Comparison of ENCODE assay signal across 7 mouse cellular contexts in genomic region chr4:155490990-155491504, GRCm38 (mm10). TPM values are rescaled to one million over a fixed set of nuclear protein-coding genes. Genes with fewer than 3 reads are reported as not detected.
DNase-seq lines count a peak whose midpoint lies in the region; ATAC-seq lines count a peak whose summit lies in the region.

Gnb1 (plus strand) TSS chr4:155491361.

- peak within 1 kb of the TSS; percentile 89 for H3K27ac ChIP-seq in intestine, embryonic 15.5 days
- H3K27ac ChIP-seq in midbrain, embryonic 10.5 days (replicated peaks) = peak within 1 kb of the TSS; percentile 100

- no peaks in the 10 kb centered on the region for H3K9me3 ChIP-seq in intestine, embryonic 15.5 days
- H3K9me3 ChIP-seq in midbrain, embryonic 10.5 days (replicated peaks) = no peaks in the 10 kb centered on the region; the same call in 1 of the 2 replicates

- H3K27me3 ChIP-seq in intestine, embryonic 15.5 days (replicated peaks) = no peaks in the 10 kb centered on the region
- no peaks in the 10 kb centered on the region for H3K27me3 ChIP-seq in midbrain, embryonic 10.5 days (ENCODE audit: low read depth, poor library complexity, severe bottlenecking)

- intact Hi-C loops in gastrocnemius, postnatal 36 days (cut with DNase I) = loop anchor here (2.0 kb wide), 1 partner anchor 72 kb away; the partner anchor contains the start of gene Nadk
- intact Hi-C loops in left cerebral cortex, postnatal 25 days (cut with DNase I) = loop anchor here (5.0 kb wide), 1 partner anchor 71 kb away; the partner anchor contains the start of gene Nadk

- WGBS in intestine, embryonic 15.5 days = under 1% methylated on average over 51 of the region's 60 CpGs
- 1% methylated on average over 60 of the region's 60 CpGs for WGBS in midbrain, embryonic 10.5 days

- no peaks in the 10 kb centered on the region for H3K36me3 ChIP-seq in intestine, embryonic 15.5 days
- peaks cover 7% of the 10 kb centered on the region; the same call in 1 of the 2 replicates for H3K36me3 ChIP-seq in midbrain, embryonic 10.5 days

- H3K9ac ChIP-seq in intestine, embryonic 15.5 days = peak within 1 kb of the TSS; percentile 99

- peak within 1 kb of the TSS; percentile 76 for H3K4me2 ChIP-seq in intestine, embryonic 15.5 days (replicated peaks)

- ATAC-seq in intestine, embryonic 15.5 days = peak; percentile 65

- peak within 1 kb of the TSS; percentile 98 for H3K4me3 ChIP-seq in intestine, embryonic 15.5 days (replicated peaks)
- peak within 1 kb of the TSS; percentile 100 for H3K4me3 ChIP-seq in midbrain, embryonic 10.5 days

- H3K4me1 ChIP-seq in intestine, embryonic 15.5 days (replicated peaks) = peaks cover 57% of the 10 kb centered on the region
- H3K4me1 ChIP-seq in midbrain, embryonic 10.5 days = peaks cover 43% of the 10 kb centered on the region

- peak; percentile 95 to 99 for DNase-seq in adrenal gland, adult 18-20 months (ENCODE audit: low spot score in 2 of 2)
- DNase-seq in embryo, embryonic 11 days = peak; percentile 94
- peak; percentile 92 to 96 for DNase-seq in gastrocnemius, postnatal 36 days
- DNase-seq in left cerebral cortex, postnatal 25 days (ENCODE audit: low spot score in 2 of 2) = peak; percentile 92 to 93
- peak; percentile 90 for DNase-seq in midbrain, embryonic 10.5 days (ENCODE audit: low spot score)
- DNase-seq in right cerebral cortex, postnatal 4 days = peak; percentile 98

RNA-seq across cellular contexts. Expression of gene Gnb1, which starts in this region (rescaled TPM):
- 100 to 1,000 TPM; 436 to 441 TPM for total RNA-seq in adrenal gland, adult 18-20 months (2021)
- 10 to 100 TPM; 55.4 to 63.3 TPM for total RNA-seq in gastrocnemius, postnatal 36 days (2021)
- 460 and 467 TPM in 2 replicates for polyA plus RNA-seq in intestine, embryonic 15.5 days (2015; fragmentation: Nextera tagmentation; extraction: Ambion mirVana)
- 100 to 1,000 TPM; 918 to 924 TPM for total RNA-seq in left cerebral cortex, postnatal 25 days (2021)
- polyA plus RNA-seq in midbrain, embryonic 10.5 days (2016; fragmentation: Nextera tagmentation; extraction: Ambion mirVana) = 630 and 714 TPM in 2 replicates

Comparison
In these comparisons a context has a peak if more than half of its experiments do, and no peak if none do; other contexts are left out.
1. Peak in every context shown above with its lines: DNase-seq, ATAC-seq, H3K4me3 ChIP-seq and H3K27ac ChIP-seq.
2. RNA of gene Gnb1 (total RNA-seq): 918 to 924 TPM in left cerebral cortex, postnatal 25 days and 436 to 441 TPM in adrenal gland, adult 18-20 months; 55.4 to 63.3 TPM in gastrocnemius, postnatal 36 days; every median in the first group is over 4 times any median in the second.